Mouse (Mus musculus): ENCODE data around the gene Gltp.

DNA sequence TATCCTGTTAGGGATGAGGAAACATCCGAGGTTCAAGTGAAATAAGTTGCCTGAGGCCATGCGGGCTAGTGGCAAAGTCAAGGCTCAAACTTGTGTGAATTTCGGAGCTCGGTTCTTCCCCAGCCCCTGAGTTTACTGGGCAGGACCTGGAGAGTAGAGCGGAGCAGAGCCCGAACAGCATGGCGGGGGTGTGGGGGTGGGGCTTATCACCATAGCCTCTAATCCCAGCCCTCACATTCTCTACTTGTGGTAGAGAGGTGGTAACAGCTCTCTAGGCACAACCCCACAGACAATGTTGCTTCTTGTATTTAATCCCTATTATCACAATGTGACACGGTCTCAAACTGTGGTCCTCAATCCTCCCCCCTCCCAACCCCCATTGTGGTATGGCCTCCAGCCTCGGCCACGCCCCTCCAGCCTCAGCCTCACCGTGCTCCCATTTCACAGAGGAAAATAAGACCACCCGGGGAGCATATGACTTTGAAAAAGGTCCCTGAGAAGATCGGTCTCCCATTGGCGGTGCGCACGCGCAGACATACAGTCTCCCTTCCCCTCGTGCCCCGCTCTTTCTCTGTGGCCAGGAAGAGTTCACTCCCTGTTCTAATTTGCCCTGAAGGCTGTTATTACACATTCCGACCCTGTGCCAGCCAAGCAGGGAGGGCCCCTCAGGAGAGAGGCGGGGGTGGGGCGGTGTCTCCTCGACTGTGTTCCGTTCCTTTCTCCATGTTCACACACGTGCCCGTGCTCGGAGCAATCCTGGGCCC lies 43.4 kb downstream of the Gltp start:
- no peak for TF ChIP-seq CTCF (IDR thresholded peaks at IDR 0.05; ENCODE audit: low read depth)
- no peak for TF ChIP-seq EP300 (IDR thresholded peaks at IDR 0.05; ENCODE audit: low read depth)

Measured in liver, embryonic 14.5 days (tissue).